Mouse (Mus musculus): Measurements from ENCODE around the gene Sgms2.
A peak's percentile ranks its signal among the peaks of the same experiment; 100 is the strongest.

Sgms2 gene

DNA sequence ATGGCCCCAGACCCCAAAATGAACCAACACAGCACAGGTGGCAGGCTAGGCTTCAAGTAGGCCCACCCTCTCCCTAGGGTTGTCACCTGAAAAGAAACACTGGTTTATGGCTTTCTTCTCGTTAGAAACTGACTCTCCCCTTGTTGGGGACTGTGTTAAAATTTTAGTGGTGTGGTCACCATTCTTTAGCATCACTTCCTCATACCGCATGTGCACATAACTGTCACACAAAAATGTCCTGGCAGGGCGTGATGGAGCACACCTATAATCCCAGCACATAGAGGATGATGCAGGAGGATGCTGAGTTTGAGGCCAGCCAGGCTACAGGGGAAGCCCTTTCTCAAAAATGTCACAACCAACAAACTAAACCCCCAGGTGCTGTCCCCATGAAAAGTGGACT lies 133.6 kb downstream of the Sgms2 start:
- DNase-seq = no peak

- DNase-seq = no peak
Observed at GRCm38 (mm10) chr3:131356026-131356425, 135.2 kb downstream of the Sgms2 start.

- no peak for DNase-seq
Observed at GRCm38 (mm10) chr3:131350539-131350938, 140.7 kb downstream of the Sgms2 start.

GRCm38 (mm10) chr3:131349013-131349412 lies 142.2 kb downstream of the Sgms2 start:
- no peak for DNase-seq

GRCm38 (mm10) chr3:131348579-131348950 lies 142.6 kb downstream of the Sgms2 start:
- DNase-seq = no peak

GRCm38 (mm10) chr3:131347831-131348578 lies 143.2 kb downstream of the Sgms2 start:
- peak; percentile 37 to 64 for DNase-seq

GRCm38 (mm10) chr3:131345903-131346302 lies 145.3 kb downstream of the Sgms2 start:
- DNase-seq = no peak

- DNase-seq = no peak
Observed at GRCm38 (mm10) chr3:131343311-131343710, 147.9 kb downstream of the Sgms2 start.

DNA sequence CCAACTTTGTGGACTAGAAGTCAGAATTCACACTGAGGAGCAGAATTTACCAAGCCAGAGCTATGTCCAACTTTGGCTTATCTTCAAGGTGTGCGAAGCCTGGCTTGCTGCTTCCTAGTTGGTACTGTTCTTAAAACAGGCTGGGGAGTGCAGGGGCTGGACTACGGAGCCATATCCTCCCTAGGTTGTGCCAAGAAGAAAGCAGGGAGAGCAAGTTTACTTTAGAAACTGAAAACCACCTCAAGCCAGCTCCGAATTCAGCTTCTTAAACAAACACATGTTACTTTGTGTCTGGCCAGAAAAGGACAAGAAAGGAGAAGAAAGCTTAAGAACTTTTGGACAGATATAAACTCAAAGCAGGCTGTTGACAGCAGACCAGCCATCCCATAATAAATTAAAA lies 150.3 kb downstream of the Sgms2 start:
- DNase-seq = no peak

DNA sequence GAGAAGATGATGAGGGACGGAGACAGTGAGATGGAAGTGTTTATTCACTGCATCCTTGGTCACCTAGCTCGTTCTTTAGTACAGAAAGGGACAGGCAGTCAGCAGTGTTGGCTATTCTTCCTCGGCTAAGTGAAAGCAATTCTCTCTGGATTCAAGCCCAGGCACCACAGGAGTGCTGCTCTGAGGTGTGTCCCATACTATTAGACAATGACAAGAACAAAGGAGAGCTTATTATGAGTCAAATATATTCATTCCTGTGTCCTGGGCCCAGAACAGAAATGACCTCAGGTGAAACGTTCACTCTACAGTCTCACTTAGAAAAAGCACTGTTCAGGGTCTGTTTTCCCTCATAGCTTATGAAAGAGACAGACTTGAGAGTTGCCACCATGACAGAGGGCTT lies 151.9 kb downstream of the Sgms2 start:
- no peak for DNase-seq

- DNase-seq = peak in 1 of 2 experiments; percentile 71
Observed at GRCm38 (mm10) chr3:131337749-131338148, 153.5 kb downstream of the Sgms2 start.

GRCm38 (mm10) chr3:131336629-131337028 lies 154.6 kb downstream of the Sgms2 start:
- no peak for DNase-seq

GRCm38 (mm10) chr3:131335117-131335547 lies 156.1 kb downstream of the Sgms2 start:
- DNase-seq = no peak

DNA sequence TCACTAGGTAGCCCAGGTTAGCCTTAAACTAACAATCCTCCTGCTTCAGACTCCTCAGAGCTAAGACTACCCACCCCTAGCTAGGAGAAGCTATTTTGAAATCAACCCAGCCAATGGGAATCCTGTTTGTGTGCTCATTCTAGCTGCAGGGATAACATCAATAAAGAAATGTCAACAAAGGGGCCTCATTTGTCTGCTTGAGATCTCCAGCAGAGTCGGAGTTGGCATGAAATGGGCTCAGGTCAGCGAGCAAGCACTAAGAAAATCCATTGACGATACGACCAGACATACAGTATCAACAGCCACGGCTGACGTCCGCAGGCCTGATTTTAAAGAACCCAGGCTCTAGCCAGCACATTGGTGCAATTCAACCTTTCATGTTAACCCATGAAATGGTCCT lies 164.0 kb downstream of the Sgms2 start:
- no peak for DNase-seq

GRCm38 (mm10) chr3:131326637-131327036 lies 164.6 kb downstream of the Sgms2 start:
- DNase-seq = no peak

- DNase-seq = no peak
Observed at GRCm38 (mm10) chr3:131322081-131322815, 169.0 kb downstream of the Sgms2 start.

DNA sequence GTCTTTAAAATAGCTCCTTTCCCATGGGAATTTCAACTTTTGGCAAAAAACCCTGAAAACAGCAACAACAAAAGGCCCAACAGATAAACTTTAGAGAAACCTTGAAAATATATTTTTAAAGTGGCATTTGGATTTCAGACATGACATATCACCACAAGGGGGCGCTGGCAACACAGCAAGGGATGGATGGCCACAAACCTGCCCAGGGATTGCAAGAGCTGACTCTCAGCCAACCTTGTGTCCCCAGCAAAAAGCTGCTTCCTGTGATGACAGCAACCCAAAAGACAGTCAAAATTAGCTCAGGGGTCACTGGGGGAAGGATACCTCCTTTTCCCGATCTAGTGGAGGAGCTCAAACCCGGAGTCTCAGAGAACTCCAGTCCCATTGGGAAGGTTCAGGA lies 171.0 kb downstream of the Sgms2 start:
- peak; percentile 67 to 82 for DNase-seq

- DNase-seq = no peak
Observed at GRCm38 (mm10) chr3:131318211-131318610, 173.0 kb downstream of the Sgms2 start.

GRCm38 (mm10) chr3:131317126-131317525 lies 174.1 kb downstream of the Sgms2 start:
- DNase-seq = no peak

DNA sequence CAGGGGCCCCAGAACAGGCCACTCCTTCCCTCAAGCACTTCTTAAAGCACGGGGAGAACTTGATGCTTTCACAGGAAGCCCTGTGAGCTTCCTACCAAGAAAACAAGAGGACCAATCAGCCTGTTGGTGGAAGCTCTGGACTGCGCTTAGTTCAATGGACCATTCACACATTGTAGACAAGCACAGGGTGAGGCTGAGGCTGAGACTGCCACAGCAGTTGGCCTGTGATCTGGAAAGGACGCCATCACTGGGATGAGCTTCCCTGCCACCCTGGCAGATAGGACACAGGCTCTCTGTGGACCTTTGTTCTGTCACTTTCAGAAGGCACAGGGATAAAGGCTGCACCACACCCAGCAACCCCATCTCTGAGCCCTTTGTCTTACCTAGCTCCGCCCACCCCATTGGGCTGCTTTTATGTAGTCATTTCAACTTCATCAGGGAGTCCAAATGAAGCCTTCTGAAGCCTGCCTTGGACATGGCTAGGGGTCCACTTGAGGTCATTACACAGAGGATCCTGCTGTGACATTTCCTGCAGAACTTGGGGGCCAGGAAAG lies 175.2 kb downstream of the Sgms2 start:
- no peak for DNase-seq

- DNase-seq = no peak
Observed at GRCm38 (mm10) chr3:131312340-131312739, 178.9 kb downstream of the Sgms2 start.

DNA sequence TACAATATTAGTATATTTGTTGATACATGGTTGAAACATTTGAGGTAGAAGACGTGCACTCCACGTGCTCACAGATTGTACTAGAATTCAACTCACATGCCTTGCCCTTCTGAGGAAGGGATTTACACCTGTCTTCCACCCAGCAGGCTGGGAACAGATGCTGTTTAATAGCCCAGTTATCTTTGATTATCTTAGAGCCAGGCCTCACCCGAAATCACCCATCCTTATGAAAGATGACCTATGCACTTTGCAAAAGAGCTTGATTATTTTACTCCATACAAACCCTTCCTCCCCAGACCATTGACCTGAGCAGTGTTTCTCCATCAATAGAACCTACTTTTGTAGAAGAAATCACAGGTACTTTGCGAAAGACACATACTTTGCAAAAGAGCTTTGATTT lies 180.6 kb downstream of the Sgms2 start:
- no peak for DNase-seq

DNA sequence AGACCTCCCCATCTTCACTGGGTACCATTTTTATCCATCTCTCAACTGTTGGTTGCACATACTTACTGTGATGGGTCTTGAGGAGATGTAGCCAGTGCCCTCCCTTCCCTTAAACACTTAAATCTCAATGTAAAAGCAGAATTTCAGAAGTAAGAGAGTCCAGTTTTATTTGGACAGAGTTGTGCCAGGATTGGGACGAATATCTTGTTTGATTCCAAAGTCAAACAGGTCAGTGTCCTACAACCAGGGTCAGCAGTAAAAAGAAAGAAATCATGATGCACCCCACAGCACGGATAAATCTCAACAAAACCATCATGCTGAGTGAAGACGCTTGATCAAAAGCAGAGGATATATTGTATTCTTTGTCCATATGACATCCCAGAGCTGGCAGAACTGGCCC lies 183.4 kb downstream of the Sgms2 start:
- DNase-seq = no peak

- DNase-seq = no peak
Observed at GRCm38 (mm10) chr3:131306255-131306654, 185.0 kb downstream of the Sgms2 start.

All from kidney, adult 8-10 months (tissue).